Mouse (Mus musculus): ENCODE measurements at regions not wholly inside any gene's neighbourhood (a gene's known extent, or its start where the extent isn't known, plus 50 kb on each side); places are given as distances from the start of the nearest gene placed in this dataset.

DNA sequence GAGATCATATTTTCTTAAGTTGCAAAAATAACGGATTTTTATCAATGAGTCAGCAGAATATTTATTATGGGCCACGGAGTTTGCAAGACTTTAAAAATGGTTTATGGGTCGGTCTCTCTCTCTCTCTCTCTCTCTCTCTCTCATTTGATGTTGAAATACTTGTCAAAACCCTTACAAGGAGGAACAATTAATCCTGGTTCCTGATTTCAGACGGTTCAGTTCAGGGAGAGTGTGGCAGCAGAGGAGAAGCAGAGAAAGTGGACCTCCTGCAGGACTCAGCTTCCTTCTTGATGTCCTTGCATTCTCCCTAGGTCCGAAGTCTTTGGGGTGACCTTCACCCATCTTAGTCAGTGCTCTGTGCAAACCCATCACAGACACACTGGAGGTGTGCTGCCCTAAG is 57.4 kb upstream of the Nr5a2 start:
- no peak for DNase-seq (ENCODE audit: low spot score in 2 of 2)

DNA sequence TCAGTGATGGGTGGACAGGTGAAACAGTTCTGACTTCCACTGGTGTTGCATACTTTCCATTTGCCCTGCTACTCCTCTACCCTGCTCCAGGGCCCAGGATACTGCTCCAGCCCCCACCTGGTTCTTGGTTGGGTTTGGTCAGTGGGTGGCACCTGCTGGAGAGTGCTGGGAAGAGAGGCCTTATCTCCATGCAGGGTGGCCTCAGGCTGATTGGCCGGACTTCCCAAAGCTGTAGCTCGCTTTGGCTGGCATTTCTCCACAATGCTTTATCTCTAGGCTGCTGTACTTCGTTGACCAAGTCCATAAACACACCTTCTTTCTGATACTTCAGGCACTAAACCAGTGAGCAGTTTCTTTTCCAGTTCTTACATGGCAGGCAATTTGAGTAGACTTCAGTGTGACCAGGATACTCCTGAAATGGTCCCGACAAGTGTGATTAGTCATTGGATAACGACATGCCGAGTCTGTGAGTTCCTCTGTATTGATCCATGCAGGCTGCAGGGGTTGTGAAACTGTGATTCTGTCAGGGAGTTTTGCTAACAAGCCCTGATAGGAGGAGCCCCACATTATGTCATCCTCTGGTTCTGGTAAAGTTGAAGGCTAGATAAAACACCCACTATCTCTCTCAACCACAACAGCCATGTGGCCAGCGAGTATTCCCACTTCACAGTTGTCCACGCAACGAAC is 50.1 kb upstream of the Nr5a2 start:
- no peak for DNase-seq (ENCODE audit: low spot score in 2 of 2)

Measured in right cerebral cortex, postnatal 10 days (tissue).